Comparison of ENCODE assay signal across 9 mouse cellular contexts in genomic region chr15:60693751-60694500, GRCm38 (mm10).
DNase-seq lines count a peak whose midpoint lies in the region; ATAC-seq and TF ChIP-seq lines count a peak whose summit lies in the region.
"Had no signal": no experiment of that assay in that cellular context is flagged by ENCODE, and none has a peak within 500 bp of the region (broad histone marks: within the 10 kb centered on the region; RNA-seq: fewer than 3 reads in every experiment).

No protein-coding gene starts in this region.

- peak; percentile 30; the same call in 1 of the 2 replicates for TF ChIP-seq CTCF in bone marrow macrophage, adult 2 months (IDR thresholded peaks at IDR 0.05; ENCODE audit: low read depth, low read length)
- peak; percentile 67 for TF ChIP-seq CTCF in layer of hippocampus, adult 2 months (conservative IDR thresholded peaks at IDR 0.05)

- H3K27me3 ChIP-seq in midbrain, embryonic 10.5 days (ENCODE audit: low read depth, poor library complexity, severe bottlenecking) = no peaks in the 10 kb centered on the region
- no peaks in the 10 kb centered on the region for H3K27me3 ChIP-seq in midbrain, embryonic 15.5 days (replicated peaks)
- H3K27me3 ChIP-seq in neural tube, embryonic 15.5 days (replicated peaks) = no peaks in the 10 kb centered on the region

- H3K4me1 ChIP-seq in midbrain, embryonic 10.5 days = peaks cover 32% of the 10 kb centered on the region
- no peaks in the 10 kb centered on the region for H3K4me1 ChIP-seq in midbrain, embryonic 15.5 days
- H3K4me1 ChIP-seq in bone marrow macrophage, adult 2 months (ENCODE audit: control insufficient read depth, insufficient read depth, low read length) = no peaks in the 10 kb centered on the region
- H3K4me1 ChIP-seq in neural tube, embryonic 15.5 days = no peaks in the 10 kb centered on the region

- no peak for ATAC-seq in midbrain, embryonic 15.5 days (replicated peaks)
- ATAC-seq in neural tube, embryonic 15.5 days (ENCODE audit: low FRiP score) = no peak

- no peak overlapping the region for H3K4me3 ChIP-seq in midbrain, embryonic 10.5 days
- H3K4me3 ChIP-seq in midbrain, embryonic 15.5 days = no peak overlapping the region
- H3K4me3 ChIP-seq in bone marrow macrophage, adult 2 months (ENCODE audit: insufficient read depth, low read length) = no peak overlapping the region
- no peak overlapping the region for H3K4me3 ChIP-seq in layer of hippocampus, adult 2 months
- H3K4me3 ChIP-seq in neural tube, embryonic 15.5 days (replicated peaks) = no peak overlapping the region

- TF ChIP-seq POLR2A in bone marrow macrophage, adult 2 months (IDR thresholded peaks at IDR 0.05; ENCODE audit: borderline replicate concordance, low read depth, low read length) = no peak

- H3K4me2 ChIP-seq in midbrain, embryonic 15.5 days = no peak overlapping the region
- H3K4me2 ChIP-seq in neural tube, embryonic 15.5 days = no peak overlapping the region

- 65% methylated on average over 7 of the region's 7 CpGs for WGBS in midbrain, embryonic 10.5 days
- WGBS in midbrain, embryonic 15.5 days = 64% methylated on average over 7 of the region's 7 CpGs
- WGBS in neural tube, embryonic 15.5 days = 79% methylated on average over 7 of the region's 7 CpGs

- no peaks in the 10 kb centered on the region for H3K36me3 ChIP-seq in midbrain, embryonic 10.5 days
- H3K36me3 ChIP-seq in midbrain, embryonic 15.5 days (replicated peaks) = no peaks in the 10 kb centered on the region
- H3K36me3 ChIP-seq in neural tube, embryonic 15.5 days = no peaks in the 10 kb centered on the region
- H3K36me3 ChIP-seq: G1E had no signal

- no peaks in the 10 kb centered on the region for H3K9me3 ChIP-seq in midbrain, embryonic 10.5 days (replicated peaks)
- no peaks in the 10 kb centered on the region for H3K9me3 ChIP-seq in midbrain, embryonic 15.5 days
- H3K9me3 ChIP-seq in neural tube, embryonic 15.5 days (replicated peaks) = no peaks in the 10 kb centered on the region
- H3K9me3 ChIP-seq: G1E had no signal

- H3K9ac ChIP-seq in midbrain, embryonic 15.5 days = no peak overlapping the region
- H3K9ac ChIP-seq in neural tube, embryonic 15.5 days (replicated peaks) = no peak overlapping the region

- H3K27ac ChIP-seq in midbrain, embryonic 10.5 days (replicated peaks) = peak overlapping the region; percentile 64
- no peak overlapping the region for H3K27ac ChIP-seq in midbrain, embryonic 15.5 days
- no peak overlapping the region for H3K27ac ChIP-seq in bone marrow macrophage, adult 2 months (ENCODE audit: insufficient read depth, low read depth, low read length)
- H3K27ac ChIP-seq in layer of hippocampus, adult 2 months = peak overlapping the region; percentile 84
- H3K27ac ChIP-seq in neural tube, embryonic 15.5 days (replicated peaks) = no peak overlapping the region

- DNase-seq in cerebellum, postnatal 36 days = peak; percentile 6 to 7
- DNase-seq in cerebellum, adult 11-12 months = no peak
- peak; percentile 27 for DNase-seq in midbrain, embryonic 10.5 days (ENCODE audit: low spot score)
- DNase-seq in layer of hippocampus, adult 2 months (ENCODE audit: low spot score in 2 of 2) = peak; percentile 22 to 28
- peak; percentile 27 for DNase-seq in mesoderm, embryonic 11.5 days (ENCODE audit: low read depth, low spot score)

Comparison
In these comparisons a context has a peak if more than half of its experiments do, and no peak if none do; other contexts are left out.
1. H3K27ac ChIP-seq: peak in midbrain, embryonic 10.5 days (single experiment) and layer of hippocampus, adult 2 months (single experiment); none in midbrain, embryonic 15.5 days (single experiment), bone marrow macrophage, adult 2 months (single experiment) and neural tube, embryonic 15.5 days (single experiment).